Mouse (Mus musculus): ENCODE results near the gene Tmem9b.

GRCm38 (mm10) chr7:109690101-109690500, 62.6 kb downstream of the Tmem9b start:
- peak; percentile 64 for TF ChIP-seq CTCF (IDR thresholded peaks at IDR 0.05)
- no peak for TF ChIP-seq EP300 (IDR thresholded peaks at IDR 0.05)

Data from lung, postnatal 0 days (tissue).